Mouse (Mus musculus) liver, postnatal 0 days (tissue): ENCODE measurements around the gene Ttc3. TPM values are rescaled to one million over a fixed set of nuclear protein-coding genes. Genes with fewer than 3 reads are reported as not detected.

ENCODE experiments used
- ATAC-seq: fragments of 200-750 bp; cut with Nextera tagmentation; 2 replicates; pipeline ENCODE4 v1.8.0; 2017; ENCODE audit warnings: mild to moderate bottlenecking, moderate library complexity
- DNase-seq: peaks from one replicate; pipeline ENCODE4 v3.0.0-alpha.2; 2016
- H3K27ac ChIP-seq: fragments of 300-500 bp; sonication (generic); 2 replicates; pipeline ENCODE4 v1.5.1; 2014; ENCODE audit warnings: antibody characterized with exemption, moderate library complexity, mild to moderate bottlenecking, low read depth
- H3K27me3 ChIP-seq: fragments of 300-500 bp; sonication (generic); 2 replicates; pipeline ENCODE4 v1.6.1; 2014; ENCODE audit warnings: low read length, control low read depth, mixed read lengths; ENCODE audit not compliant: insufficient read depth
- H3K36me3 ChIP-seq: fragments of 300-500 bp; sonication (generic); replicated peaks from 2 replicates; pipeline ENCODE4 v1.6.1; 2014; ENCODE audit warnings: mild to moderate bottlenecking, control low read depth, low read length, moderate library complexity, mixed read lengths; ENCODE audit not compliant: insufficient read depth
- H3K4me1 ChIP-seq: fragments of 300-500 bp; sonication (generic); 2 replicates; pipeline ENCODE4 v1.6.1; 2014; ENCODE audit warnings: antibody characterized with exemption, mild to moderate bottlenecking, control low read depth; ENCODE audit not compliant: insufficient read depth
- H3K4me2 ChIP-seq: fragments of 300-500 bp; sonication (generic); 2 replicates; pipeline ENCODE4 v1.6.1; 2014; ENCODE audit warnings: low read depth, mild to moderate bottlenecking, low read length, moderate library complexity, mixed read lengths
- H3K4me3 ChIP-seq: fragments of 300-500 bp; sonication (generic); 2 replicates; pipeline ENCODE4 v1.5.1; 2014; ENCODE audit warnings: low read depth, low read length
- H3K9ac ChIP-seq: fragments of 300-500 bp; sonication (generic); replicated peaks from 2 replicates; pipeline ENCODE4 v1.6.1; 2014; ENCODE audit warnings: mild to moderate bottlenecking, moderate library complexity
- H3K9me3 ChIP-seq: fragments of 300-500 bp; sonication (generic); 2 replicates; pipeline ENCODE4 v1.6.1; 2016; ENCODE audit warnings: mild to moderate bottlenecking, control low read depth, low read length, mixed read lengths
- CTCF ChIP-seq: sonication (generic); IDR thresholded peaks from 2 replicates; pipeline ENCODE4 v1.5.1; 2016; ENCODE audit warnings: antibody characterized with exemption, low read depth
- EP300 ChIP-seq: IDR thresholded peaks from 2 replicates; pipeline ENCODE4 v1.6.1; 2016; ENCODE audit warnings: antibody characterized with exemption, low read depth, mild to moderate bottlenecking
- WGBS: fragments of 180-500 bp; shearing (Covaris S2); extraction: QIAGEN DNeasy Blood & Tissue Kit; methylation state at CpG from one replicate; pipeline ENCODE4 v1.1.7; 2014; ENCODE audit not compliant: insufficient replicate concordance; 5-methylcytosine and 5-hydroxymethylcytosine counted together
- polyA plus RNA-seq: library from polyadenylated mRNA; unstranded; fragments of >200 nt; fragmentation: Nextera tagmentation; extraction: Ambion mirVana; gene quantifications from 2 replicates; pipeline ENCODE4 v1.2.1, GENCODE M21; 2015

Ttc3 gene
- 16.1 and 17.4 TPM in 2 replicates for polyA plus RNA-seq

- Histone ChIP-seq H3K4me3 (peak within 1 kb of the TSS; percentile 76), H3K27me3 (no peaks in the 10 kb centered on the region), H3K9me3 (no peaks in the 10 kb centered on the region), H3K4me2 (peak within 1 kb of the TSS; percentile 97), H3K9ac (peak within 1 kb of the TSS; percentile 76), H3K36me3 (no peaks in the 10 kb centered on the region), H3K27ac (peak within 1 kb of the TSS; percentile 82), H3K4me1 (peaks cover 11% of the 10 kb centered on the region)
- no peak for TF ChIP-seq CTCF
- peak; percentile 81 for ATAC-seq
- WGBS: under 1% methylated on average over 69 of the region's 79 CpGs
- peak; percentile 89 for DNase-seq
Observed at GRCm38 (mm10) chr16:94370173-94370914, at the start of gene Ttc3. Gene Ttc3 (plus strand): TSS chr16:94370618.

- Histone ChIP-seq H3K9me3 (no peaks in the 10 kb centered on the region), H3K4me1 (peaks cover 8% of the 10 kb centered on the region; the same call in 1 of the 2 replicates), H3K4me3 (no peak overlapping the region), H3K36me3 (no peaks in the 10 kb centered on the region), H3K27ac (no peak overlapping the region), H3K4me2 (no peak overlapping the region), H3K27me3 (peaks cover 21% of the 10 kb centered on the region; the same call in 1 of the 2 replicates), H3K9ac (no peak overlapping the region)
- WGBS: 51% methylated on average over 5 of the region's 5 CpGs
- no peak for TF ChIP-seq CTCF
- no peak for TF ChIP-seq EP300
- DNase-seq (no peak), ATAC-seq (no peak)
Observed at GRCm38 (mm10) chr16:94323681-94324080, 46.7 kb upstream of the Ttc3 start.

- Histone ChIP-seq H3K9me3 (no peaks in the 10 kb centered on the region), H3K4me1 (peaks cover 15% of the 10 kb centered on the region; the same call in 1 of the 2 replicates), H3K27ac (no peak overlapping the region), H3K27me3 (peaks cover 24% of the 10 kb centered on the region; the same call in 1 of the 2 replicates), H3K4me3 (no peak overlapping the region), H3K9ac (no peak overlapping the region), H3K4me2 (no peak overlapping the region), H3K36me3 (no peaks in the 10 kb centered on the region)
- 68% methylated on average over 3 of the region's 3 CpGs for WGBS
- TF ChIP-seq EP300 (no peak; the same call in 1 of the 2 replicates), CTCF (no peak)
- DNase-seq: no peak
- ATAC-seq: no peak
Observed at GRCm38 (mm10) chr16:94326008-94326407, 44.4 kb upstream of the Ttc3 start.

- WGBS: 2% methylated on average over 63 of the region's 63 CpGs
- DNase-seq: peak; percentile 62
Observed at GRCm38 (mm10) chr16:94327781-94328711, 42.4 kb upstream of the Ttc3 start, which contains the start of gene Ripply3. Gene Ripply3 (plus strand): TSS chr16:94328420.

GRCm38 (mm10) chr16:94328881-94329867 is 41.2 kb upstream of the Ttc3 start:
- Histone ChIP-seq H3K36me3 (no peaks in the 10 kb centered on the region), H3K4me3 (peak overlapping the region; percentile 63), H3K9ac (peak overlapping the region; percentile 62), H3K4me2 (peak overlapping the region; percentile 95), H3K9me3 (no peaks in the 10 kb centered on the region), H3K27me3 (peaks cover 24% of the 10 kb centered on the region; the same call in 1 of the 2 replicates), H3K4me1 (peaks cover 15% of the 10 kb centered on the region; the same call in 1 of the 2 replicates), H3K27ac (no peak overlapping the region)
- TF ChIP-seq EP300 (no peak), CTCF (no peak)
- WGBS: 16% methylated on average over 25 of the region's 25 CpGs
- peak; percentile 36 for DNase-seq
- ATAC-seq: no peak

More at GRCm38 (mm10) chr16:94327781-94328711, 42.4 kb upstream of the Ttc3 start, which contains the start of gene Ripply3:
- H3K4me1 ChIP-seq: peaks cover 15% of the 10 kb centered on the region; the same call in 1 of the 2 replicates
- H3K36me3 ChIP-seq: no peaks in the 10 kb centered on the region
- ATAC-seq: peak; percentile 65
- peak within 1 kb of the TSS; percentile 95 for H3K4me2 ChIP-seq
- H3K27ac ChIP-seq: peak within 1 kb of the TSS; percentile 44; the same call in 1 of the 2 replicates
- H3K9me3 ChIP-seq: no peaks in the 10 kb centered on the region
- H3K9ac ChIP-seq: peak within 1 kb of the TSS; percentile 62
- TF ChIP-seq CTCF: no peak
- TF ChIP-seq EP300: no peak
- H3K4me3 ChIP-seq: peak within 1 kb of the TSS; percentile 63
- H3K27me3 ChIP-seq: peaks cover 24% of the 10 kb centered on the region; the same call in 1 of the 2 replicates
